Mouse (Mus musculus) lung, adult 2 months (tissue): ENCODE results near the gene Tas1r2. TPM values are rescaled to one million over a fixed set of nuclear protein-coding genes. Genes with fewer than 3 reads are reported as not detected.

Experiments
- DNase-seq: peaks from one replicate; pipeline ENCODE4 v3.0.0; 2022
- H3K4me1 ChIP-seq: fragments of 200-500 bp; 2 replicates; pipeline ENCODE4 v1.6.1; 2011; ENCODE audit warnings: low read length; ENCODE audit not compliant: control insufficient read depth, insufficient read depth
- H3K4me3 ChIP-seq: fragments of 200-500 bp; replicated peaks from 2 replicates; pipeline ENCODE3; 2011; ENCODE audit warnings: low read depth, mild to moderate bottlenecking, control low read depth, low read length; ENCODE audit errors: extremely low read depth
- CTCF ChIP-seq: fragments of 200-500 bp; IDR thresholded peaks from 2 replicates; pipeline ENCODE4 v1.5.1; 2011; ENCODE audit warnings: mild to moderate bottlenecking, low read length, control low read depth; ENCODE audit not compliant: insufficient read depth
- POLR2A ChIP-seq: fragments of 200-500 bp; IDR thresholded peaks from 2 replicates; pipeline ENCODE4 v1.6.1; 2011; ENCODE audit warnings: low read depth, mild to moderate bottlenecking, control low read depth, low read length, borderline replicate concordance; ENCODE audit errors: extremely low read depth
- WGBS: fragments of 180-500 bp; shearing (Covaris S2); methylation state at CpG from one replicate; pipeline ENCODE4 v1.1.7; 2018; 5-methylcytosine and 5-hydroxymethylcytosine counted together
- polyA plus RNA-seq: library from polyadenylated mRNA; depleted of rRNA; stranded (reverse); fragments of >200 nt; gene quantifications from 2 replicates; pipeline ENCODE4 v1.2.3, GENCODE M21; 2012

Gene Tas1r2
- polyA plus RNA-seq, 1 experiment, result 0.09 TPM

DNA sequence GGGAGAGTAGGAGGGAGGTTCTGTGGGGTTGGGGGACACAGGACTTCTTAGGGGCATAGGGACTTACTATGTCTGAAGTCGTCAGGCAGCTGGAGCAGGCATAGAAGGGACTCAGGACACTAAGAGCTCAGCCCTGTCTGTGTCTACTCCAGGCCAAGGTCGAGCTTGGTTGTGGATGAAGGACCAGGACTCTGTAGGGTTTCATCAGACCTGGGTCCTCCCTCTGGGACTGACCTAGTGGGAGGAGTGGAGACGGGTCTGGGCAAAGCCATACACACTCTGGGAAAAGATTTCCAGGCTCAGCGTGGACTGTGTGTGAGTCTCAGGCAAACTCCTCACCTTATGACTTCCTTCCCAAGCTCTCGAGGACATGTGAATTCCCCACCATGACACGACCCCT lies 33.6 kb upstream of the Tas1r2 start:
- 80% methylated on average over 6 of the region's 6 CpGs for WGBS
- Histone ChIP-seq H3K4me3 (no peak overlapping the region), H3K4me1 (peaks cover 11% of the 10 kb centered on the region; the same call in 1 of the 2 replicates)
- TF ChIP-seq POLR2A (no peak), CTCF (no peak)
- DNase-seq, result no peak

DNA sequence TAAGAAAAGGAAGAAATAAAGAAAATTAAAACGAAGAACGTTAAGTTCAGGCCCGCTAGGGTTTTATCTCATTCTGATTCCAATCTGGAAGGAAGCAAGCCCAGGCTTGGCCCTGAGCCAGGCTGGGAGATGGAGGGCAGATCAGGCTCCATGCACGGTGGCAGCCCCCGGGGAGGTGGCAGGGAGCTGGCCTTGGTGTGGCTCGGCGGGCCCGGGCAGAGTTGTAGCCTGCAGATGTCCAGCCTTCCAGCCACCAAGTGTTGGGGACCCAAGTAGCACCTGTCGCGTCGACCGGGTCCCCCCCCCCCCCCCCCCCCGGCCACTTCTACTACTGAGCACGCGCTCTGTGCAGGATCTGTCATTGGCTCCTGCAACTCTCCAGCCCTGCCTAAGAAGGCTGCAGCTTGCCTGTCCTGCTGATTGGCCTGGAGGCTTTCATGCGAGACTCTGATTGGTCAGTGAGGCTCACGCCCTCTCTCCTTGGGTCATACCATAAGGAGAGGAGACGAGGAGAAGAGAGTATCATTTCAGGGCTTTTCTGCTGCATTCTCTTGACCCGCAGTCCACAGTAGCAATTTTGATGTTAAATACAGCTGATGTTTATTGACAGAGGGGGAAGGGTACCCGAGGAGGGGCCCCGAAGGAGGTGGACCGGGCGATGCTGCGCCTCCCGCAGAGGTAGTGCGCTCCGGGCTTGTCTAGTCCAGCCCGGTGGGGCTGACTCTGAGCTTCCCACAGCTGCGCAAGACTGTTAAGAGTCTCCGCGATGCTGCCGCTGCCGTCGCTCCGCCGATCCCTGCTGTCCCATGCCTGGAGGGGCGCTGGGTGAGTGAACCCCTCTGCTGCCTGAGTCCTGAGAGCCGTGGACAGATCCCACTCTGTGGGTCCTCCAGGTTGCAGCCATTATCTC lies 30.7 kb upstream of the Tas1r2 start, which contains the start of gene Aldh4a1:
Gene Aldh4a1 (plus strand): TSS at position 494 of the 910 bp plus-strand sequence.
- peak; percentile 85 for DNase-seq
- under 1% methylated on average over 37 of the region's 38 CpGs for WGBS
- Histone ChIP-seq H3K4me3 (peak within 1 kb of the TSS; percentile 89), H3K4me1 (peaks cover 4% of the 10 kb centered on the region; the same call in 1 of the 2 replicates)
- TF ChIP-seq POLR2A, result peak; percentile 97
- no peak for TF ChIP-seq CTCF

DNA sequence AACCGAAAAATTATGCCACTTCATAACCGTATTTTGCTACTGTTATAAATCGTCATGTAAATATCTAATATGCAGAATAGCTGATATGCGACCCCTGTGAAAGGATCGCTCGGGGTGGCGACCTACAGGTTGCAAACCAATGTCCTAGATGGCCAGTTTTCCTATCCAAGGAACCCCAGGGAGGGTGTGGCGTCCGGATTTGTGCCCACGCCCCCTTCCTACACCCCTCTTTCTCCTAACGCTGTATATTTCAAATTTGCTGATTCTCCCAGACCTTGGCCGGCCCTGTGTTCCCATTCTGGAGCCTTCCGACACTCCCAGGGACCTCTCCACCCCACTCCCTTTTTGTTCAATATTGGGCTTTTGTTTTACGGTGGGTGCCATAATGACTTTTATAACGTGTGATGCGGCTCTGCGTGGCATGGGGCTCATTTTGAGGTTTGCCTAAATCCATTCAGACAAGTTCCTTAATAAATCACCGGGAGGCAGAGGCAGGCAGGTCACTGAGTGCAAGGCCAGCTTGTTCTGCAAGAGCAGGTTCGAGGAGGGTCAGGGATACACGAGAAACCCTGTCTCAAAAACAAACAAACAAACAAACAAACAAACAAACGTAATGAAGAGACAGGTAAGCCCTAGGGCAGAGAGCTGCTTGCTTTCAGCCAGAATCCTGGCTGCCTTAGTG lies 29.8 kb upstream of the Tas1r2 start:
- peaks cover 4% of the 10 kb centered on the region; the same call in 1 of the 2 replicates for H3K4me1 ChIP-seq
- no peak for TF ChIP-seq CTCF
- TF ChIP-seq POLR2A, result no peak
- 18% methylated on average over 21 of the region's 21 CpGs for WGBS
- no peak for DNase-seq
- peak overlapping the region; percentile 89 for H3K4me3 ChIP-seq

GRCm38 (mm10) chr4:139624116-139624489 lies 29.2 kb upstream of the Tas1r2 start:
- Histone ChIP-seq H3K4me1 (peaks cover 4% of the 10 kb centered on the region; the same call in 1 of the 2 replicates), H3K4me3 (no peak overlapping the region)
- DNase-seq, result no peak
- WGBS, result 62% methylated on average over 5 of the region's 5 CpGs
- TF ChIP-seq CTCF, result no peak

DNA sequence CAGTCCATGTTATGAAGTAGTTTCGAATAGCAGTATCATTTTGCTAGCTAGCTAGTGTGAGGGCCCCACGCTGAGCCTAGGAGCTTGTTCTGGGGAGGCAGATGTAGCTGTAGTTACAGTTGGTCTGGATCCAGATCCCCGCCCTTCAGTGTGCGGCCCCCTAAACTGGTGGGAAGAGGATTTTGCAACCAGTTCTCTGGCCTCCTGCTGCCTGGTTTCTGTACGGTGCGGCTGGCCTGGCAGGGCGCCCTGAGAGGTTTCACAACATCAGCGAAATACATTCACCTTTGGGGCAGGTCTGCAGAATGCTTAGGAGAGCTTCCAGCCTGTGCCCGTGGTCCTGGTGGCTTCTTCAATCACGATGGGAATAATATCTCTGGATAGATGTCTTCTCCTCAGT lies 28.6 kb upstream of the Tas1r2 start:
- DNase-seq, result peak; percentile 67
- peaks cover 4% of the 10 kb centered on the region; the same call in 1 of the 2 replicates for H3K4me1 ChIP-seq
- WGBS, result 54% methylated on average over 10 of the region's 10 CpGs
- no peak for TF ChIP-seq CTCF
- no peak for TF ChIP-seq POLR2A
- no peak overlapping the region for H3K4me3 ChIP-seq

- peaks cover 4% of the 10 kb centered on the region; the same call in 1 of the 2 replicates for H3K4me1 ChIP-seq
- TF ChIP-seq POLR2A (no peak), CTCF (no peak)
- H3K4me3 ChIP-seq, result no peak overlapping the region
- 90% methylated on average over 11 of the region's 11 CpGs for WGBS
- no peak for DNase-seq
Observed at GRCm38 (mm10) chr4:139627361-139627760, 26.0 kb upstream of the Tas1r2 start.

- DNase-seq, result no peak
- Histone ChIP-seq H3K4me1 (no peaks in the 10 kb centered on the region; the same call in 1 of the 2 replicates), H3K4me3 (no peak overlapping the region)
- 66% methylated on average over 10 of the region's 10 CpGs for WGBS
- no peak for TF ChIP-seq POLR2A
- TF ChIP-seq CTCF, result no peak
Observed at GRCm38 (mm10) chr4:139630171-139630570, 23.2 kb upstream of the Tas1r2 start.

- no peak for TF ChIP-seq POLR2A
- TF ChIP-seq CTCF, result no peak
- Histone ChIP-seq H3K4me3 (no peak overlapping the region), H3K4me1 (no peaks in the 10 kb centered on the region; the same call in 1 of the 2 replicates)
- 55% methylated on average over 5 of the region's 5 CpGs for WGBS
- DNase-seq, result no peak
Observed at GRCm38 (mm10) chr4:139631141-139631540, 22.2 kb upstream of the Tas1r2 start.

- WGBS, result 67% methylated on average over 7 of the region's 7 CpGs
- Histone ChIP-seq H3K4me1 (no peaks in the 10 kb centered on the region; the same call in 1 of the 2 replicates), H3K4me3 (no peak overlapping the region)
- DNase-seq, result no peak
- no peak for TF ChIP-seq CTCF
- no peak for TF ChIP-seq POLR2A
Observed at GRCm38 (mm10) chr4:139631569-139632253, 21.6 kb upstream of the Tas1r2 start.
